ENCODE assay signal across 8 mouse cellular contexts in genomic region chr7:128724761-128725160, GRCm38 (mm10). TPM values are rescaled to one million over a fixed set of nuclear protein-coding genes. Genes with fewer than 3 reads are reported as not detected.
DNase-seq lines count a peak whose midpoint lies in the region; ATAC-seq and TF ChIP-seq lines count a peak whose summit lies in the region.

No protein-coding gene starts in this region.

- H3K9ac ChIP-seq in hindbrain, embryonic 13.5 days, result no peak overlapping the region
- no peak overlapping the region for H3K9ac ChIP-seq in lung, embryonic 15.5 days

- in situ Hi-C loops in Patski (cut with MboI; ENCODE audit: low pct_unique_long_range_greater_than_20kb), result loop anchor here (25.0 kb wide), 1 partner anchor 87 kb away; no protein-coding TSS in a partner anchor

- no peak overlapping the region for H3K4me2 ChIP-seq in hindbrain, embryonic 13.5 days
- no peak overlapping the region for H3K4me2 ChIP-seq in lung, embryonic 15.5 days

- no peak for DNase-seq in Patski (ENCODE audit: low read depth, low spot score)
- peak; percentile 82 to 84 for DNase-seq in cerebellum, postnatal 10 days
- peak; percentile 71 to 72 for DNase-seq in frontal cortex, postnatal 14 days (ENCODE audit: low spot score in 2 of 2)
- DNase-seq in layer of hippocampus, postnatal 10 days (ENCODE audit: low spot score in 2 of 2), result peak; percentile 69 to 77
- peak; percentile 51 for DNase-seq in ovary, postnatal 36 days (ENCODE audit: low spot score)
- DNase-seq in urinary bladder, postnatal 10 days (ENCODE audit: low spot score), result no peak

- no peak overlapping the region for H3K4me3 ChIP-seq in hindbrain, embryonic 13.5 days
- no peak overlapping the region for H3K4me3 ChIP-seq in lung, embryonic 15.5 days

- H3K27ac ChIP-seq in hindbrain, embryonic 13.5 days, result no peak overlapping the region
- no peak overlapping the region; the same call in 1 of the 2 replicates for H3K27ac ChIP-seq in lung, embryonic 15.5 days

- peaks cover 24% of the 10 kb centered on the region for H3K36me3 ChIP-seq in hindbrain, embryonic 13.5 days
- peaks cover 27% of the 10 kb centered on the region; the same call in 1 of the 2 replicates for H3K36me3 ChIP-seq in lung, embryonic 15.5 days

- no peaks in the 10 kb centered on the region for H3K27me3 ChIP-seq in Patski
- H3K27me3 ChIP-seq in hindbrain, embryonic 13.5 days, result no peaks in the 10 kb centered on the region
- H3K27me3 ChIP-seq in lung, embryonic 15.5 days, result no peaks in the 10 kb centered on the region

- H3K9me3 ChIP-seq in hindbrain, embryonic 13.5 days, result no peaks in the 10 kb centered on the region
- H3K9me3 ChIP-seq in lung, embryonic 15.5 days, result no peaks in the 10 kb centered on the region

- TF ChIP-seq CTCF in Patski (IDR thresholded peaks at IDR 0.05), result peak; percentile 72

- WGBS in hindbrain, embryonic 13.5 days, result 36% methylated on average over 4 of the region's 4 CpGs
- WGBS in lung, embryonic 15.5 days, result 31% methylated on average over 4 of the region's 4 CpGs

- CTCF ChIA-PET in Patski (lab: Charles Lee), result interaction anchor here (0.8 to 2.9 kb wide), 8 partner anchors 9 to 503 kb away, joined by 3 to 39 read pairs (median 6); partner anchors contain the start of gene Mcmbp

- POLR2A ChIA-PET in Patski (lab: Charles Lee), result no interaction called here

- peaks cover 18% of the 10 kb centered on the region for H3K4me1 ChIP-seq in hindbrain, embryonic 13.5 days (replicated peaks)
- peaks cover 19% of the 10 kb centered on the region for H3K4me1 ChIP-seq in lung, embryonic 15.5 days

- ATAC-seq in Patski, result peak; percentile 54
- peak; percentile 74 for ATAC-seq in hindbrain, embryonic 13.5 days (ENCODE audit: low FRiP score)
- ATAC-seq in lung, embryonic 15.5 days (ENCODE audit: borderline replicate concordance, extremely low read depth, low FRiP score, low TSS enrichment), result peak; percentile 91

RNA-seq across cellular contexts. Expression of gene Mcmbp, which starts 15.5 kb away (rescaled TPM):
- 40.4 TPM for polyA plus RNA-seq in Patski (2021)
- polyA plus RNA-seq in hindbrain, embryonic 13.5 days (2015; fragmentation: Nextera tagmentation; extraction: Ambion mirVana), result 53.8 and 57.1 TPM in 2 replicates
- total RNA-seq in layer of hippocampus, postnatal 10 days (2021), result 10 to 100 TPM; 32.5 to 32.7 TPM
- polyA plus RNA-seq in lung, embryonic 15.5 days (2015; fragmentation: Nextera tagmentation; extraction: Ambion mirVana), result 66.9 and 67.3 TPM in 2 replicates

RNA-seq across cellular contexts. Expression of gene Sec23ip, which starts 20.0 kb away (rescaled TPM):
- 37.0 TPM for polyA plus RNA-seq in Patski (2021)
- polyA plus RNA-seq in hindbrain, embryonic 13.5 days (2015; fragmentation: Nextera tagmentation; extraction: Ambion mirVana), result 42.5 and 44.0 TPM in 2 replicates
- 10 to 100 TPM; 34.7 to 37.1 TPM for total RNA-seq in layer of hippocampus, postnatal 10 days (2021)
- 37.6 and 38.8 TPM in 2 replicates for polyA plus RNA-seq in lung, embryonic 15.5 days (2015; fragmentation: Nextera tagmentation; extraction: Ambion mirVana)

Comparison
In these comparisons a context has a peak if more than half of its experiments do, and no peak if none do; other contexts are left out.
1. DNase-seq: peak in cerebellum, postnatal 10 days (2 of 2), frontal cortex, postnatal 14 days (2 of 2), layer of hippocampus, postnatal 10 days (2 of 2) and ovary, postnatal 36 days (single experiment); none in Patski (single experiment) and urinary bladder, postnatal 10 days (single experiment).
2. Peak in every context shown above with its lines, with median percentiles within 50 percentile points of each other: ATAC-seq.